Mouse (Mus musculus): ENCODE results near the gene Pou4f1. TPM values are rescaled to one million over a fixed set of nuclear protein-coding genes. Genes with fewer than 3 reads are reported as not detected.

Gene Pou4f1
- polyA plus RNA-seq, 1 experiment, result 0.04 TPM

GRCm38 (mm10) chr14:104457966-104458710 is 9.7 kb downstream of the Pou4f1 start:
- no peak overlapping the region for H3K27ac ChIP-seq (ENCODE audit: insufficient read depth, low read length)
- TF ChIP-seq CTCF (IDR thresholded peaks at IDR 0.05; ENCODE audit: extremely low read depth, insufficient read depth, low read length), result no peak
- no peak for TF ChIP-seq POLR2A (IDR thresholded peaks at IDR 0.05; ENCODE audit: extremely low read depth, insufficient read depth, low read length)
- H3K4me3 ChIP-seq (ENCODE audit: insufficient read depth, low read length), result no peak overlapping the region
- no peaks in the 10 kb centered on the region for H3K4me1 ChIP-seq (ENCODE audit: control insufficient read depth, insufficient read depth, low read length)

- H3K4me3 ChIP-seq (ENCODE audit: insufficient read depth, low read length), result no peak overlapping the region
- no peak for TF ChIP-seq POLR2A (IDR thresholded peaks at IDR 0.05; ENCODE audit: extremely low read depth, insufficient read depth, low read length)
- TF ChIP-seq CTCF (IDR thresholded peaks at IDR 0.05; ENCODE audit: extremely low read depth, insufficient read depth, low read length), result no peak
- no peaks in the 10 kb centered on the region for H3K4me1 ChIP-seq (ENCODE audit: control insufficient read depth, insufficient read depth, low read length)
- H3K27ac ChIP-seq (ENCODE audit: insufficient read depth, low read length), result no peak overlapping the region
Measured at GRCm38 (mm10) chr14:104456976-104457375, 10.8 kb downstream of the Pou4f1 start.

- no peak overlapping the region for H3K4me3 ChIP-seq (ENCODE audit: insufficient read depth, low read length)
- no peak for TF ChIP-seq POLR2A (IDR thresholded peaks at IDR 0.05; ENCODE audit: extremely low read depth, insufficient read depth, low read length)
- no peak overlapping the region for H3K27ac ChIP-seq (ENCODE audit: insufficient read depth, low read length)
- no peaks in the 10 kb centered on the region for H3K4me1 ChIP-seq (ENCODE audit: control insufficient read depth, insufficient read depth, low read length)
Measured at GRCm38 (mm10) chr14:104453824-104454223, 14.0 kb downstream of the Pou4f1 start.

- TF ChIP-seq CTCF (IDR thresholded peaks at IDR 0.05; ENCODE audit: extremely low read depth, insufficient read depth, low read length) (no peak), POLR2A (IDR thresholded peaks at IDR 0.05; ENCODE audit: extremely low read depth, insufficient read depth, low read length) (no peak)
- H3K4me3 ChIP-seq (ENCODE audit: insufficient read depth, low read length), result no peak overlapping the region
- no peaks in the 10 kb centered on the region for H3K4me1 ChIP-seq (ENCODE audit: control insufficient read depth, insufficient read depth, low read length)
- no peak overlapping the region for H3K27ac ChIP-seq (ENCODE audit: insufficient read depth, low read length)
Measured at GRCm38 (mm10) chr14:104434293-104434692, 33.5 kb downstream of the Pou4f1 start.

GRCm38 (mm10) chr14:104430819-104431218 is 37.0 kb downstream of the Pou4f1 start:
- Histone ChIP-seq H3K4me3 (ENCODE audit: insufficient read depth, low read length) (no peak overlapping the region), H3K4me1 (ENCODE audit: control insufficient read depth, insufficient read depth, low read length) (no peaks in the 10 kb centered on the region), H3K27ac (ENCODE audit: insufficient read depth, low read length) (no peak overlapping the region)
- no peak for TF ChIP-seq POLR2A (IDR thresholded peaks at IDR 0.05; ENCODE audit: extremely low read depth, insufficient read depth, low read length)
- no peak for TF ChIP-seq CTCF (IDR thresholded peaks at IDR 0.05; ENCODE audit: extremely low read depth, insufficient read depth, low read length)

GRCm38 (mm10) chr14:104423688-104424470 is 43.9 kb downstream of the Pou4f1 start:
- no peak overlapping the region for H3K27ac ChIP-seq (ENCODE audit: insufficient read depth, low read length)
- TF ChIP-seq CTCF (IDR thresholded peaks at IDR 0.05; ENCODE audit: extremely low read depth, insufficient read depth, low read length) (no peak), POLR2A (IDR thresholded peaks at IDR 0.05; ENCODE audit: extremely low read depth, insufficient read depth, low read length) (no peak)
- H3K4me1 ChIP-seq (ENCODE audit: control insufficient read depth, insufficient read depth, low read length), result no peaks in the 10 kb centered on the region
- no peak overlapping the region for H3K4me3 ChIP-seq (ENCODE audit: insufficient read depth, low read length)

Other genes starting within 250 kb of the Pou4f1 start
- gene Rnf219, start 54.6 kb upstream of the Pou4f1 start, polyA plus RNA-seq (2012; rRNA removed), result 6.0 and 6.5 TPM in 2 replicates